Mouse (Mus musculus) liver, embryonic 16.5 days (tissue): Measurements from ENCODE around the gene Mipep. TPM values are rescaled to one million over a fixed set of nuclear protein-coding genes. Genes with fewer than 3 reads are reported as not detected.

ENCODE experiments used
- ATAC-seq: fragments of 200-750 bp; cut with Nextera tagmentation; 2 replicates; pipeline ENCODE4 v1.8.0; 2017; ENCODE audit warnings: low read depth, mild to moderate bottlenecking, moderate number of reproducible peaks, moderate library complexity
- H3K27ac ChIP-seq: fragments of 300-500 bp; sonication (generic); 2 replicates; pipeline ENCODE4 v1.5.1; 2014; ENCODE audit warnings: mild to moderate bottlenecking, low read length
- H3K27me3 ChIP-seq: fragments of 300-500 bp; sonication (generic); 2 replicates; pipeline ENCODE4 v1.6.1; 2014; ENCODE audit warnings: low read depth, low read length, mixed read lengths; ENCODE audit not compliant: control insufficient read depth, insufficient read depth
- H3K36me3 ChIP-seq: fragments of 300-500 bp; sonication (generic); 2 replicates; pipeline ENCODE4 v1.6.1; 2014; ENCODE audit warnings: mild to moderate bottlenecking; ENCODE audit not compliant: control insufficient read depth, insufficient read depth
- H3K4me1 ChIP-seq: fragments of 300-500 bp; sonication (generic); 2 replicates; pipeline ENCODE4 v1.6.1; 2014; ENCODE audit warnings: low read depth, low read length, mixed read lengths; ENCODE audit not compliant: control insufficient read depth
- H3K4me2 ChIP-seq: fragments of 300-500 bp; sonication (generic); 2 replicates; pipeline ENCODE4 v1.6.1; 2014; ENCODE audit warnings: low read depth, low read length, mixed read lengths
- H3K4me3 ChIP-seq: fragments of 300-500 bp; sonication (generic); 2 replicates; pipeline ENCODE4 v1.5.1; 2014; ENCODE audit warnings: low read depth, mild to moderate bottlenecking, low read length
- H3K9ac ChIP-seq: fragments of 300-500 bp; sonication (generic); 2 replicates; pipeline ENCODE4 v1.6.1; 2014; ENCODE audit warnings: low read depth, low read length
- H3K9me3 ChIP-seq: fragments of 300-500 bp; sonication (generic); replicated peaks from 2 replicates; pipeline ENCODE4 v1.6.1; 2016; ENCODE audit warnings: low read length; ENCODE audit not compliant: control insufficient read depth
- WGBS: fragments of 180-500 bp; shearing (Covaris S2); extraction: QIAGEN DNeasy Blood & Tissue Kit; methylation state at CpG from one replicate; pipeline ENCODE4 v1.1.7; 2014; ENCODE audit not compliant: insufficient replicate concordance; 5-methylcytosine and 5-hydroxymethylcytosine counted together
- polyA plus RNA-seq: library from polyadenylated mRNA; unstranded; fragments of >200 nt; fragmentation: Nextera tagmentation; extraction: Ambion mirVana; gene quantifications from 2 replicates; pipeline ENCODE4 v1.2.1, GENCODE M21; 2015

Gene Mipep
- polyA plus RNA-seq, 1 experiment from 2014 or later = 9.8 TPM

GRCm38 (mm10) chr14:60912981-60913468 is 128.7 kb downstream of the Mipep start:
- H3K9ac ChIP-seq = no peak overlapping the region
- H3K27ac ChIP-seq = no peak overlapping the region
- no peaks in the 10 kb centered on the region for H3K36me3 ChIP-seq
- H3K4me2 ChIP-seq = no peak overlapping the region
- 53% methylated on average over 8 of the region's 8 CpGs for WGBS
- H3K27me3 ChIP-seq = no peaks in the 10 kb centered on the region
- no peak overlapping the region for H3K4me3 ChIP-seq
- no peaks in the 10 kb centered on the region for H3K9me3 ChIP-seq
- H3K4me1 ChIP-seq = no peaks in the 10 kb centered on the region
- ATAC-seq = no peak

- 26% methylated on average over 4 of the region's 4 CpGs for whole genome bisulfite sequencing
- H3K4me1 ChIP-seq = no peaks in the 10 kb centered on the region
- no peak overlapping the region for H3K27ac ChIP-seq
- no peaks in the 10 kb centered on the region for H3K9me3 ChIP-seq
- H3K36me3 ChIP-seq = no peaks in the 10 kb centered on the region
- no peak overlapping the region for H3K4me3 ChIP-seq
- no peak overlapping the region for H3K9ac ChIP-seq
- H3K27me3 ChIP-seq = no peaks in the 10 kb centered on the region
- ATAC-seq = no peak
- no peak overlapping the region for H3K4me2 ChIP-seq
Measured at GRCm38 (mm10) chr14:60916661-60917060, 132.3 kb downstream of the Mipep start.

DNA sequence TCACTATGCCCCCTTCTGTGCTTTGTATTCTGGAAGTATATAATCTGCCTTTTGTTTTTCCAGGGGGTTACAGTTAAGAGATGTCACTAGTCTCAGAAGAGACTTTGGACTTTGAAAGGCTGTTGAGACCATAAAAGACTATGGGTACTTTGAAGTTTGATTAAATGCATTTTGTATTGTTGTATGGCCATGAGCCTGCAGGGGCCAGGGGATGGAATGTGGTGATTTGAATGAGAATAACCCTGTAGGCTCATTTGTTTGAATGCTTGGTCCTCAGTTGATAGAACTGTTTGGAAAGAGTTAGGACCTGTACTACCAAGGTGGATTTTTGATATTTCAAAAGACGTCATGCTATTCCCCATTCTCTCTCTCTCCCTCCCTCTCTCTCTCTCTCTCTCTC is 141.6 kb downstream of the Mipep start:
- Histone ChIP-seq H3K9me3 (no peaks in the 10 kb centered on the region), H3K4me3 (no peak overlapping the region), H3K9ac (no peak overlapping the region), H3K36me3 (no peaks in the 10 kb centered on the region), H3K4me1 (no peaks in the 10 kb centered on the region), H3K4me2 (no peak overlapping the region), H3K27ac (no peak overlapping the region), H3K27me3 (no peaks in the 10 kb centered on the region)
- ATAC-seq = no peak
- WGBS = 45% methylated on average over 1 of the region's 1 CpGs

GRCm38 (mm10) chr14:60935705-60936104 is 151.3 kb downstream of the Mipep start:
- Histone ChIP-seq H3K4me1 (no peaks in the 10 kb centered on the region), H3K9ac (no peak overlapping the region), H3K27me3 (no peaks in the 10 kb centered on the region), H3K9me3 (no peaks in the 10 kb centered on the region), H3K4me2 (no peak overlapping the region), H3K36me3 (no peaks in the 10 kb centered on the region), H3K27ac (no peak overlapping the region), H3K4me3 (no peak overlapping the region)
- ATAC-seq = no peak
- WGBS = 56% methylated on average over 5 of the region's 5 CpGs

DNA sequence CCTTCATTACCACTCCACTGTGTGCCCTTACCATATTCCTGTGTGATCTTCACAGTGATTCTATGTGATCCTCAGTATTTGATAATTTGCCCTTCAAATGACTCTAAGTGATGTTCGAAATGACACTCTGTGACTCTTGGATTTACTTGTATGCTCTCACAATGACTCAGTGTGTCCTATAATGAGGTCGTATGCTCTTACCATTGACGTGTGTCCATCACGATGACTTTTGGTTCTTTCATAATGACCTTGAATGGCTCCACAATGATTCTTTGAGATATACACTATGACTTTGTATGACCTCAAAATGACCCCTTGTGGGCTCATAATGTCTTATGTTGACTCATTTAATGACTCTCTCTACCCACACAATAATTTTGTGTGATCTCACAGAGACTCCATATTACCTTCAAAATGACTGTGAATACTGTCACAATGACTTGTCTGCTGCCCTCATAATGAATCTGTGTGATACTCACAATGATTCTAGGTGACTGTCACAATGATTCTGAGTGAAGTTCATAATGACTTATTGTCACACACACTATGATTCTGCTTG is 153.2 kb downstream of the Mipep start:
- Histone ChIP-seq H3K27me3 (no peaks in the 10 kb centered on the region), H3K9ac (no peak overlapping the region), H3K4me2 (no peak overlapping the region), H3K4me1 (no peaks in the 10 kb centered on the region), H3K36me3 (no peaks in the 10 kb centered on the region), H3K4me3 (no peak overlapping the region), H3K27ac (no peak overlapping the region), H3K9me3 (no peaks in the 10 kb centered on the region)
- no peak for ATAC-seq
- WGBS = 71% methylated on average over 4 of the region's 4 CpGs

Other genes starting within 250 kb of the Mipep start
- 20.5 and 21.5 TPM in 2 replicates for gene Spata13, start 150.6 kb upstream of the Mipep start, polyA plus RNA-seq
- 0.14 and 0.42 TPM in 2 replicates for gene C1qtnf9, start 16.4 kb upstream of the Mipep start, polyA plus RNA-seq